Mouse (Mus musculus) embryonic facial prominence, embryonic 13.5 days (tissue): Measurements from ENCODE around the gene Relch. TPM values are rescaled to one million over a fixed set of nuclear protein-coding genes. Genes with fewer than 3 reads are reported as not detected.

Experiments
- ATAC-seq: fragments of 200-750 bp; cut with Nextera tagmentation; 2 replicates; pipeline ENCODE4 v1.8.0; 2017; ENCODE audit warnings: low read depth; ENCODE audit not compliant: insufficient number of reproducible peaks, insufficient read depth, low FRiP score, low TSS enrichment
- H3K27ac ChIP-seq: fragments of 300-500 bp; sonication (generic); 2 replicates; pipeline ENCODE4 v1.5.1; 2015; ENCODE audit warnings: moderate library complexity, mild to moderate bottlenecking, inconsistent platforms
- H3K27me3 ChIP-seq: fragments of 300-500 bp; sonication (generic); 2 replicates; pipeline ENCODE4 v1.6.1; 2015; ENCODE audit warnings: mild to moderate bottlenecking, inconsistent platforms
- H3K36me3 ChIP-seq: fragments of 300-500 bp; sonication (generic); 2 replicates; pipeline ENCODE4 v1.6.1; 2015; ENCODE audit warnings: mild to moderate bottlenecking, inconsistent platforms
- H3K4me1 ChIP-seq: fragments of 300-500 bp; sonication (generic); 2 replicates; pipeline ENCODE4 v1.6.1; 2015; ENCODE audit warnings: inconsistent platforms
- H3K4me2 ChIP-seq: fragments of 300-500 bp; sonication (generic); 2 replicates; pipeline ENCODE4 v1.6.1; 2015; ENCODE audit warnings: moderate library complexity, mild to moderate bottlenecking, inconsistent platforms
- H3K4me3 ChIP-seq: fragments of 300-500 bp; sonication (generic); 2 replicates; pipeline ENCODE4 v1.5.1; 2015; ENCODE audit warnings: mild to moderate bottlenecking, inconsistent platforms
- H3K9ac ChIP-seq: fragments of 300-500 bp; sonication (generic); 2 replicates; pipeline ENCODE4 v1.6.1; 2015; ENCODE audit warnings: mild to moderate bottlenecking, inconsistent platforms
- H3K9me3 ChIP-seq: fragments of 300-500 bp; sonication (generic); 2 replicates; pipeline ENCODE4 v1.6.1; 2016; ENCODE audit warnings: inconsistent platforms
- WGBS: fragments of 180-500 bp; shearing (Covaris S2); methylation state at CpG from one replicate; pipeline ENCODE4 v1.1.7; 2015; ENCODE audit warnings: mixed read lengths; 5-methylcytosine and 5-hydroxymethylcytosine counted together
- polyA plus RNA-seq: library from polyadenylated mRNA; unstranded; fragments of >200 nt; fragmentation: Nextera tagmentation; extraction: Ambion mirVana; gene quantifications from 2 replicates; pipeline ENCODE4 v1.2.1, GENCODE M21; 2015

Gene Relch
- polyA plus RNA-seq, 1 experiment from 2014 or later, result 30.1 TPM

DNA sequence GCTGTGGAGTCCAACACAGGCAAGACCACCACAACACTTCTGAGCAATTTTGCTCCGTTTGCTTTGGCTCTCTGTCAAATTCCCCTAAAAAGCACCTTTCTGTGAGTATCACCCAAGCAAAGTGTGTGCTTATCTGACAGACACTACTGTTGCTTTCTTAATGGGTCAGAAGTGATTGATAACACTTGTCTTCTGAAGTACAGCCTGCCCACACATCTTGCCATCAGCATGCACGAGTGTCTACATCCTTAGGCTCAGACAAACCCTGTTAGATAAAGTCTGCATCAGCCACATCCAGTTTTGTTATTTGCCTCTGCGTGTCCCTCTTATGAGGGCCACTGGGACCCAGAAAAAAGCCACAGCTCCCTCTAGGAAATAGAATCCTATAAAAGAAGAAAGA, 140.6 kb downstream of the Relch start:
- H3K4me1 ChIP-seq, result no peaks in the 10 kb centered on the region
- H3K36me3 ChIP-seq, result no peaks in the 10 kb centered on the region
- no peak overlapping the region for H3K27ac ChIP-seq

More for the DNA sequence above, 140.6 kb downstream of the Relch start:
- Histone ChIP-seq H3K4me2 (no peak overlapping the region), H3K4me3 (no peak overlapping the region), H3K27me3 (no peaks in the 10 kb centered on the region), H3K9me3 (no peaks in the 10 kb centered on the region), H3K9ac (no peak overlapping the region)
- 82% methylated on average over 3 of the region's 3 CpGs for WGBS
- ATAC-seq, result no peak

Other genes with a start within 250 kb of the Relch start
- 16.2 and 18.1 TPM in 2 replicates for gene Pign, start 184 bp upstream of the Relch start, polyA plus RNA-seq
- 0.91 and 0.96 TPM in 2 replicates for gene Tnfrsf11a, start 116.9 kb downstream of the Relch start, polyA plus RNA-seq